Mouse (Mus musculus): ENCODE results near the gene Abl1.

Abl1 gene

DNA sequence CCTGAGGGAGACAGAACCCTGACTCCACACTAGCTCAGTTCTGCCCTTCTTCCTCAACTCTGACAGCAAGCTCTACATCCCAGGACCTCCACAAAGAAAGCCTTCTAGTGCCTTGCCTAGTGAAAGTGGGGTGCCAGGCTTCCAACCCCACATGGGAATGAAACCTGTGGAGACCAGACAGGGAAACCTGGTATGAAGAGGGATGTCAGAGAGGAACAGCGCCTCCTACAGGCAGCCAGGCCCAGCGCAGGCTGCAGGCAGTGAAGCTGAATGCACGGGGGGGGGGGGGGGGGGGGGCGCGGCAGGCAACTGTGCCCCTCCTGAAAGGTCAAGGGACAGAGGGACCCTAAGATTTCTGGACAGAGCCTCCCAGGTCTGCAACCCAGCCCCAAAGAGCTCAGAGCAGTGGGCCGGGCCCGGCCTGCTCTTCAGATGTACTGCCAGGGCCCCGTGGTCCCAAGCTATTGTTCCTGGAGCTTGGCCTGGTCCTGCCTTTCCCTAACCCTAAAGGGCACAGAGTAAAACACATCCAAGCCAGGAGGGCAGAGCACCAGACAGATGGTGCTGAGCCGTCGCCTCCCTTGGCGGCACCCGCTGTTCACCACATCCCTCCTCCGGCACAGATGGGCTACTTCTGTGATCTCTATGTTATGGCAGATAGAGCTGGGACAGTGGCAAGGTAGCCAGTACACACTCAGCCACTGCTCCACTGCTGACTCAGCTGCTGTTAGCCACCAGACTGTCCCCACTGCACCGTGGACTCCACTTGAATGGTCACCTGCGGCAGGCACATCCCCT is 136.0 kb downstream of the Abl1 start:
- in situ Hi-C loops (cut with MboI, MseI): no loop called here

DNA sequence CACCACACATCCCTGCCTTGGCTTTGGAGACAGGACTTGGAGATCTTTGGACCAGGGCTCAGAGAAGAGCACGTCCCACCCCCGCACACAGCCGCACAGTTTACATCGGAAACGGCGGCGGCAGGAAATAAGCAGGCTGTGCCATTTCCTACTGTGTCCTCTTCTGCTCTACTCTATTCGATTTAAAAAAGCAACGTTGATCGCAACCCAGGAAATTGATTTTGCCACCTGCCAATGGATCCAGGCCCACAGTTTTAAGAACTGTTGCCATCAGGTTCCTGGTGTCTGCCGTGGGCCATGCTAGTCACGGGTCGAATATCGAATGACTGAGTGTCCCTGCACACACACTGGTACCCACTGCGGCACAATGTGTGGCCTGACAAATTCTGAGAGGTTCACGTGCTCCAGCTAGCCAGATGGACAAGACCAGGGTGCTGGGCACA is 137.3 kb downstream of the Abl1 start:
- in situ Hi-C loops (cut with MboI, MseI): no loop called here

DNA sequence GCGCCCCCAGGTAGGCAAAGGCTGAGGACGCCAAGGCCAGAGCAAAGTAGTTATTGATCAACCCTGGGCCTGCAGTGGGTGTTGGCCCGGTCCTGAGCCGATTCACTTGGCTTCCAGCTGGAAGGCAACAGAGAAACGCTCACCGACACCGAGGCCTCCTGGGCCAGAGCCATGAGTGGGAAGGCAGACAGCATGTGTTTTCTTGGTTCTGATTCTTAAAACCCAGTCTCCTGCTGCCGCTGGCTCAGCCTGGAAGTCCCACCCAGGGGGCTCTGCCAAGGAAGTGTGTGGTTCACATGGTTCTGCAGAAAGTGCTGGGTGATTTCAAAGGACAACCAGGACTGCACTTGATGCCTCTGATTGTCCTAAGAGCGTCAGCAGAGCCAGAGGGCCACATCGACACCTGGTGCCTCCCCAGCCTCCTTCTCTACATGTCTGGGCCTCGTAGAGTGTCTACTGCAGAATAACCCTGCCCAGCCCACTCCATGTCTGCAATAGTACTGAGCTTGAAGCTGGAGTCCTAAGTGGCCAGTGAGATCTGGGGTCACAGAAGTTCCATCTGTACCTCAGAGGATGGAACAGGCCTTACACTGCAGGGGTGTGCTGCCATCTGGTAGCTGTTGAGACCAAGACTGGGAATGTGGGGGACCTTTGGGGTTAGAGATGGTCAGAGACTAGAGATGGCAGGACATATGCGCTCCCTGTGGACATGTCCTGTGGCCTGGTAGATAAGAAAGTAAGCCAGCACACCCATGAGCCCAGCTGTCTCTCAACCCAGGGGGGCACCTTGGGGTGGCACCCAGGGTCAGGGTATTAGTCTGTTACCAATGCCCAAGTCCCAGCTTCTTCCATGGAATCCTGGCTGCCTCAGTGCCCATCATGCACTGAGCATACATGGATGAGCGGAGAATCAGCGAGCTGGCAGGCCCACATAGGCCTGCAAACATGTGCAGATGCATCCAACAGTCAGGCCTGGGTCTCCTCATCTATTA is 138.2 kb downstream of the Abl1 start:
- in situ Hi-C loops (cut with MboI, MseI): no loop called here

DNA sequence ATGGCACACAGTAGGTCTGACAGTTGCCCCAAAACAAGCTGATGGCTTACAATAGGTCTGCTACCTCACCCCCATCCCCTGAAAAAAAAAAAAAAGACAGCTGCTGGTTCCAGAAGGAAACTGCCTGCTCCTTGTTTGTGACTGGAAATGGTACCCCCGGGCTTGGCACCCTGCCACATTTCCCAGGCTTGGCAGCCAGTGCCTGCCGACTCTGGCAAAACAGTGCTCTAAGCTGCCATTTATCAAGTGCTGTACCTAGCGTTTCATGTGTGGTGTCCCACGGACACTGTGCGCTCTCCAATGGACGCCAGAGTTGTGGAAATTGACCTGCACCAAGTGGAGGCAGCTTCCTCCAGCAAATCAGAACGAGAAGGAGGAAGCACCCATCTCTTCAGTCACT is 139.7 kb downstream of the Abl1 start:
- in situ Hi-C loops (cut with MboI, MseI): no loop called here

DNA sequence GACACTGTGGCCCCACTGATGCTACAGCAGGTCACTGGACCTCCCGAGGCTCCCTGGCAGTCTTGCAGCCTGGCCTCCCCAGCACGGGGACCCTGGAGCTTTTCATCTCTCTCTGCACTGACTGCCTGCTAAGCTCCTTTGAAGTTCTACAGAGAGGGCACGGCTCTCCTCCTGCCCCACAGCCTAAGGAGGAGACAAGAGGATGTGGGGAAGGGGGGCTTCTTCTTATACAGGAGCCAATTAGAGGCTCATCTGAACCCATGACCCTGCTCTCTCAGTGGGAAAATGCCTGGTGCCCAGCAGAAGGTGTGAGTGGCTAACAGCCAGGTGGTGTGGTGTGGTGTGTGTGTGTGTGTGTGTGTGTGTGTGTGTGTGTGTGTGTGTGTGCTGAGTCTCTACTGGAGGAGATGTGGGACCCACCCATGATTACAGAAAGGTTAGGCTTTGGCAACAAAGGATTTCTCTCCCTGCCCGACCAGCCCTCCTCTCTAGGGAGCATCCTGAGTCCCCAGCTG is 140.2 kb downstream of the Abl1 start:
- in situ Hi-C loops (cut with MboI, MseI): no loop called here

DNA sequence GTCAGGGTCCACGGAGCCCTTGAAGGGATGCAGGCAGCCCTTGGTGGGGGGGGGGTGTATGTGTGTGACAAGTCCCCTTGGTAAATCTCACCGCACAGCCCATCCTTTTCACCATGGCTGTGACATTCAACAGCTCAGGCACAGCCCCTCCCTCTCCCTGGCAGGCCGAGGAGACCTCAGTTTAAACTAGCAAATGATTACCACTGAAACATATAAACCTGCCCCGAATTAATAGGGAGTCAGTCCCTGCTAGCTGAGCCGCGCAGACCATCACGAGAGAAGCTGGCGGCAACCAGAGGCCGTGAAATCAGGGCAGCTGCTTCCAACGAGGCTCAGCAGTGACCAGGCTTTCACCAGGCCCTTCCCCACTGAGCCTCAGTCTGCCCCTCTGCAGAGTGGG is 147.9 kb downstream of the Abl1 start:
- in situ Hi-C loops (cut with MboI, MseI): no loop called here

DNA sequence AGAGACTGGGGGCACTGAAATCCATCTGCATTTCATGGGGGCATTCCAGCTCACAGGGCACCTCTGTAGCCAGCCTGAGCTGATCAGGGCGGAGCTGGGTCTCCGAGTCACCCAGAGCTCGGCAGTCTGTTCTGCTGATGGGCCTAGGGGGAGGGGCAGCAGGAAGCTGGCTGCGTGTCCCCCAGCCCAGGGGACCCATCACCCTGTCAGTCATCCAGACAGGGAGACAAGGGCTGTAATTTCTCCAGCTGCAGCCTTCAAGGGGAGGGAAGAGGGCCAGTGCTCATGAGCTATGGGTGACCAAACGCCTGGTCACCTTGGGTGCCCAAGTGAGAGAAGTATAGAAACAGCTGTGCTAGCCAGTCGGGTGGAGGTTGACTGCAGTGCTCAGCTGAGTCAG is 148.8 kb downstream of the Abl1 start:
- in situ Hi-C loops (cut with MboI, MseI): no loop called here

DNA sequence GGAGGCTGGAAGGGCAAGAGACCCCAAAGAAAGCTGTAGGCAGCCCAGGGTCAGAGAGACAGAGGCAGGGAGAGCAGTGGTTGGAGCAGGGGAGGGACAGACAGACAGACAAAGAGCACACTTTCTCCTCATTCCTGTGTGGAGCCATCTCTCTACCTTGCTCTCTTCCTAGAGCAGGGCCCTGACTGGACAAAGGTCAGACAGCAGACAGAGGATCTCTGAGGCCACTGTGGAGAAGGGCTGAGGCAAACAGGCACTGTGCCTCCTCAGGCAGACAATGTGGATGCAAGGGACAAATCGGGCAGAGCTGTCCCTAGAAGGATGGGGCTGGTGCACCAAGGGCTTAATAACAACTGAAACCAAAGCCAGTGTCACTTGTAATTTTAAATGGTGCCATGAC is 150.7 kb downstream of the Abl1 start:
- in situ Hi-C loops (cut with MboI, MseI): no loop called here

DNA sequence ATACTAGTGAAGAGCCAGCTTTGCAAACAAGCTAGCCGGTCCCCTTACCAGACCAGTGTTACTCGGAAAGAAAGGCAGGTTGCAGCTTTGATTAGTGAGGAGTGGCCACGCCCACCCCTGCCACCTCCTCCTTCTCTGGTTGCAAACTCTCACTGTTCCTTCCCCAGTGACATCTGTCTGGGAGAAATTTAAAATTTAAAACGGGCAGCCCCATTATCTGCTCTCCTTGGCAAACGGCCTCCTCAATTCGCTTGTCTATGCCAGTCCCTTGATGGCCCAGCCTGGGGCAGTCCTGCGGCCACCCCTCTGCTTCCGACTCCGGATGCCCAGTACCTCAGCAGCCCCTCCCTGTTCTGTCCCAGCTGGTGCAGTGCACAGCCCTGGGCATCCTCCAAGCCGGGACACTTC is 156.6 kb downstream of the Abl1 start:
- in situ Hi-C loops (cut with MboI, MseI): no loop called here

DNA sequence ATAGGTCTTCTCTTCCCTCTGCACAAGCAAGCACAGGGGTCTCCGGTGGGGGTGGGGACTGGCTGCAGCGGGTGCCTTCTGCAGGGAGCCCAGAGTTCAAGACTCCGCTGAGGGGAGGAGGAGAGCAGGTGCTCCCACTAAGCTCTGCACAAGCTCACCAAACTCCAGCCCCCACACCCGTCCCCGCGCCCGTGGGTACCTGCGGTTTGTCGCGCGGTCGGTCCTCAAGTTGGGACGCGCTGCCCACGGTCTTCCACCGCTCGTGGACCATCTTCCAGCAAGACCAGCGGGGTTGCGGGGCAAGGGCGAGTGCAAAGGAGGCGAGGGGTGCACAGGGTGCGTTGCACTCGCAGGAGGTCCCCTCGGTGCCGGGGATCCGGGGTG is 157.3 kb downstream of the Abl1 start:
- in situ Hi-C loops (cut with MboI, MseI): no loop called here

DNA sequence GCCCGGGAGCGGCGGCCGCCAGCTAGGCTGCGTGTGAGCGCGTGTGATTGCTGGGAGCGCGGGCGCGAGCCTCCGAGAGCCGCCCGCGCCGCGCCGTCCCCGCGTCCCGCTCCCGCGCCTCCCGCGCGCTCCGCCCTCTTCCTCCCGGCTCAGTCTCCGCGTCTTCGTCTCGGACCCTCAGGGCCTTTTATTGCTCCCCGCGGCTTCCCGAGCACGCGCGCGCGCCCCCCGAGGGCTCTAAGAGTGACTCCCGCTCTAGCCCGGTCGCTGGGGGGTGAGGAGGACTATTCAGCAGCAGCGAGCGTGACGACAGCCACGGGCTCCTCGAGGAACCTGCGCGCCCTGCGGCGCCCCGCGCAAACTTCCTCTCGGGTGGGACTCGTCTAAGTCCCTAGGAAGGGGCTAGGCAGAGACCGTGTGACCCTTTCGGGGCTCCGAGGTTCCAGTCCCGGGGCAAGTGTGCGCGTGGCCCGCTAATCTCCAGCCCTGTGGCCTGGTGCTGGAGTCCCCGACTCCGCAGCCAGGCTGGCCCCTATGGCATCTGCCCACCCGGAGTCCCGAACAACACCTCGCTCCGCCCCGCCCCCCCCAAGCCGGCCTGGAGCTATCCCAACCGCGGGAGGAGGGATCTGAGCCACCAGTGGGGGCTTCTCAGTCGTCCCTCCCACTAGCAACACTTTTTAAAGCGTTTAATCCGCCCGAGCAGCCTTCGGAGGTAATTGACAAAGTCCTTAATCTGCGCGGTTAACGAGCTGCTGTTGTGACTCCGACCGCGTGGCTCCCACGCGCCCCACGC is 157.9 kb downstream of the Abl1 start, which contains the start of gene Fibcd1:
Gene Fibcd1 (minus strand): TSS at position 110 of the 796 bp plus-strand sequence.
- in situ Hi-C loops (cut with MboI, MseI): no loop called here

DNA sequence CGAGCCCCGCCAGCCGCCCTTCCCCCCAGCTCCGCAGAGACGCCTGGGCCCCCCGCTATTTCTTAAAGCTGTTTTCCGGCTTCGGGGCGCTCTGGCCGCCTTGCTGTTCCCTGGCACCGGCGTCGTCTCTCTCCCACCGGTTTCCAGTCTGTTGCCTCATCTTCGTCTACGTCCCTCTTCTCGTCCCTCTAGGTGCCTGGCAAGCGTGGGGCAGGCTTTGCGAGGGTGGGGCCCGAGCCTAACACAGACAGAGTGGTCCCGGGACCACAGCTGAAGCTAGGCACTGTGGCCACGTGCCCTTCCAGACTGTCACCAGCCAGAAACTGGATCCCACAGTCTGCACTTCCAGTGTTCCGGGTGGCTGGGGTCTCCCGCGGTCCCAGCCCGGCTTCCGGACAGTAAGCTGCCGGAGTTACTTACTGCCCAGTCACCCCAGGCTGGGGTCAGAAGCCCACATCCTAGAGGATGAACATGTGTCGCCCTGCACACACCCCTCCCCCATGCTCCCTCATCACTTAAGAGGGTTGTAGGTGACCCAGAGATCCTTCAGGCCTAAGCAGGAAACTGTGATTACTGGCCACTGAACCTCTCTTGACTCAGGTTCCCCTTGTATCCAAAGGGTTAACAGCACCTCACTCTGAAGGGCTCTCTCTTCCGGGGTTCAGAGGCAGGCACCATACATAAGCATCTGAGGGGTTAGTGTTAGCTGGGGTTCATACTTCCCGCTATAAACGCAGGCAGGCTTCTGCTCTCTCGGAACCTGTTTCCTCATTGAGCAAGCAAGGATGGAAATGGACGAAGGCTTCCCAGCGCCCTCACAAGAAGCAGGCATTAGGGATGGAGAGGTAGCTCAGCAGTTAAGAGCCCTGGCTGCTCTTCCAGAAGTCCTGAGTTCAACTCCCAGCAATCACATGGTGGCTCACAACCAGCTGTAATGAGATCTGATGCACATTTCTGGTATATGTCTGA is 158.8 kb downstream of the Abl1 start:
- in situ Hi-C loops (cut with MboI, MseI): no loop called here

DNA sequence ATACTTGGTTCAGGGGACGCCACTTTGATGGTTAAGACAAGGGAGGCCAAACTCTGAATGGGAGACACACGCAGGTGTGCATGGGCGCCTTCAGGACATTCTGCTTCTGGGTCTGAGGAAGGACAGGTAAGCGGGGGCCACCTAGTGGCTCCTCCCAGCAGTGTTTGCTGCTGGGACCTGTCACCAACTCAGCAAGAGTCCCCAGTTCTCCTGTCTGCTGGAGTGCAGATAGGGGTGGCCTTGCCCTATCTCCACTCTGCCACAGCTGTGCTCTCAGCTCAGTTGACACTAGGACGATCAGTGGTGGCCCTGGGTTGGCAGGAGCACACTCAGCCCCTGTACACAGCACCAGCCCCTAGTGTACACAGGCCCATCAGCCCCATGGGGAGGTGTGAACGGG is 159.7 kb downstream of the Abl1 start:
- in situ Hi-C loops (cut with MboI, MseI): no loop called here

DNA sequence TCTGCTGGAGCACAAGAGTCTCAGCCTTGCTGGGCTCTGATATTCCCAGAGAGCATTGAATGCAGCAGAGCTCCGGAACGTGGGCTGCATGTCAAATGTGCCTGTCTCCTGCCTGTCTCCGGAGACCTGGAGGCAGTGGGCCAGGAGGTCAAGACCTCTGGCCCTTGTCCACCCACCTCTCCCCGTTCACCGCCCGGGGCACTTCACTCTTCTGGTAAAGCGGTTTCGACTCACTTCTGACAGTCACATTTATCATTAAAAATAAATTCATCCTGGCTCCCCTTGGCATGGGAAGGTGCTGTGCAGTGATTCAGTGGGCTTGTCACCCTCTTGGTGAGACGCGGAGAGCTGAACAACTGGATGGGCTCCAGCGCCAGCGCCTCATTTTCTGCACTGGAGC is 162.0 kb downstream of the Abl1 start:
- in situ Hi-C loops (cut with MboI, MseI): no loop called here
